18 mouse cellular contexts compared by ENCODE assay signal in the genomic region with DNA sequence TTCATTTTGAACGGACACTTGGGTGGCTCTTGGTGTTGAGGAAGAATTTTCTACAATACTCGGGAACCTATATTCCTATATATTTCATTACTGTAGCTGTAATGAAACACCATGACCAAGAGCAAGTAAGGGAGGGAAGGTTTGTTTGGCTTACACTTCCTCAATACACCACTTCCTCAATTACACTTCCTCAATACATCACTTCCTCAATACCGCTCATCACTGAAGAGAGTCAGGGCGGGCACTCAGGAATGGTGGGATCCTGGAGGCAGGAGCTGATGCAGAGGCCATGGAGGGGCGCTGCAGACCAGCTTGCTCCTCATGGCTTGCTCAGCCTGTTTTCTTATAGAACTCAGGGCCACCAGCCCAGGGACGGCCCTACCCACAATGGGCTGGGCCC.
A peak's percentile ranks its signal among the peaks of the same experiment; 100 is the strongest.
DNase-seq lines count a peak whose midpoint lies in the region; ATAC-seq and TF ChIP-seq lines count a peak whose summit lies in the region.
"Had no signal": no experiment of that assay in that cellular context is flagged by ENCODE, and none has a peak within 500 bp of the region (broad histone marks: within the 10 kb centered on the region; RNA-seq: fewer than 3 reads in every experiment).

No protein-coding gene starts in this region.

- TF ChIP-seq POLR2A in CH12.LX (IDR thresholded peaks at IDR 0.05; ENCODE audit: low read depth, low read length) = no peak

- ATAC-seq in granulocyte monocyte progenitor cell, adult 5-6 weeks (replicated peaks; ENCODE audit: poor library complexity, severe bottlenecking) = peak; percentile 91
- no peak for ATAC-seq in inflammation-experienced regulatory T-cells, adult 6 months
- ATAC-seq: Patski had no signal

- in situ Hi-C loops in CH12.LX (cut with MboI; ENCODE audit: low pct_ligation_motif_present, low pct_unique_long_range_greater_than_20kb, low sequenced_read_pairs) = loop anchor here (10.0 kb wide), 1 partner anchor 142 kb away; no protein-coding TSS in a partner anchor

- H3K79me2 ChIP-seq in CH12.LX (replicated peaks; ENCODE audit: control insufficient read depth, extremely low read depth, insufficient read depth, poor library complexity, severe bottlenecking) = no peaks in the 10 kb centered on the region

- TF ChIP-seq EP300 in CH12.LX (IDR thresholded peaks at IDR 0.05; ENCODE audit: low read length) = peak; percentile 34; the same call in 1 of the 2 replicates

- H3K27ac ChIP-seq in CH12.LX (ENCODE audit: insufficient read depth, low read depth) = no peak overlapping the region
- H3K27ac ChIP-seq: heart, embryonic 13.5 days; liver, embryonic 14.5 days; midbrain, embryonic 12.5 days; neural tube, embryonic 15.5 days had no signal

- no peaks in the 10 kb centered on the region for H3K27me3 ChIP-seq in CH12.LX (replicated peaks)
- H3K27me3 ChIP-seq: heart, embryonic 13.5 days; limb, embryonic 12.5 days; neural tube, embryonic 15.5 days; Patski had no signal

- dilution Hi-C loops in CH12.LX (cut with MboI; ENCODE audit: extremely low pct_ligation_motif_present, extremely low pct_unique_long_range_greater_than_20kb, low sequenced_read_pairs) = no loop called here

- TF ChIP-seq RAD21 in CH12.LX (IDR thresholded peaks at IDR 0.05; ENCODE audit: low read depth, low read length) = no peak

- H3K4me3 ChIP-seq in CH12.LX (replicated peaks in 1 of 3; ENCODE audit: low read depth in 2 of 3, low read length in 2 of 3, poor library complexity in 1 of 3) = no peak overlapping the region
- H3K4me3 ChIP-seq: heart, embryonic 13.5 days; limb, embryonic 12.5 days; midbrain, embryonic 12.5 days; neural tube, embryonic 15.5 days had no signal

- no peak for TF ChIP-seq CTCF in CH12.LX (conservative IDR thresholded peaks at IDR 0.05 in 1 of 2, IDR thresholded peaks at IDR 0.05 in 1 of 2; ENCODE audit: low read depth in 2 of 2, low read length in 2 of 2)

- H3K9me3 ChIP-seq in CH12.LX (replicated peaks; ENCODE audit: low read length) = no peaks in the 10 kb centered on the region
- H3K9me3 ChIP-seq: heart, embryonic 13.5 days; limb, embryonic 12.5 days; midbrain, embryonic 12.5 days; neural tube, embryonic 15.5 days had no signal

- peak; percentile 10 to 32 for DNase-seq in lung, postnatal 4 days
- DNase-seq in lung, postnatal 36 days = no peak
- DNase-seq in CH12.LX (ENCODE audit: extremely low read depth) = peak; percentile 37
- DNase-seq in spleen, postnatal 36 days (ENCODE audit: low spot score in 2 of 2) = peak; percentile 25 to 26
- DNase-seq in gastrocnemius, postnatal 25 days = no peak
- DNase-seq: cerebellum, adult 9-11 months; heart, postnatal 4 days; layer of hippocampus, adult 9-11 months; lung, postnatal 10 days; right cerebral cortex, postnatal 4 days had no signal

- H3K4me1 ChIP-seq in CH12.LX (ENCODE audit: control insufficient read depth in 1 of 2, insufficient read depth in 2 of 2) = peaks cover 3 to 29% of the 10 kb centered on the region in 2 experiments; a peak in 3 of 4 replicates

- no peak overlapping the region for H3K4me2 ChIP-seq in CH12.LX (ENCODE audit: insufficient read depth, low read depth, poor library complexity, severe bottlenecking)
- H3K4me2 ChIP-seq: heart, embryonic 13.5 days; limb, embryonic 12.5 days; midbrain, embryonic 12.5 days; neural tube, embryonic 15.5 days had no signal

- no peak overlapping the region for H3K9ac ChIP-seq in CH12.LX (ENCODE audit: insufficient read depth, low read depth)
- H3K9ac ChIP-seq: heart, embryonic 13.5 days; limb, embryonic 12.5 days; liver, embryonic 14.5 days; midbrain, embryonic 12.5 days; neural tube, embryonic 15.5 days had no signal

- H3K36me3 ChIP-seq in CH12.LX (replicated peaks in 1 of 2; ENCODE audit: control insufficient read depth in 1 of 2, insufficient read depth in 1 of 2, low read length in 1 of 2) = no peaks in the 10 kb centered on the region
- H3K36me3 ChIP-seq: heart, embryonic 13.5 days; limb, embryonic 12.5 days; midbrain, embryonic 12.5 days; neural tube, embryonic 15.5 days had no signal

TF ChIP-seq in CH12.LX, 34 proteins besides CTCF, POLR2A, EP300 and RAD21:
- TF ChIP-seq ELF1 (IDR thresholded peaks at IDR 0.05; ENCODE audit: low read depth, low read length) (peak; percentile 73), HCFC1 (IDR thresholded peaks at IDR 0.05; ENCODE audit: low read depth, low read length) (peak; percentile 31; the same call in 1 of the 2 replicates), MYC (IDR thresholded peaks at IDR 0.05; ENCODE audit: low read depth, low read length) (no peak)

Comparison
In these comparisons a context has a peak if more than half of its experiments do, and no peak if none do; other contexts are left out.
1. DNase-seq: peak in lung, postnatal 4 days (2 of 2), CH12.LX (single experiment) and spleen, postnatal 36 days (2 of 2); none in lung, postnatal 36 days (single experiment) and gastrocnemius, postnatal 25 days (single experiment).